Mouse (Mus musculus) midbrain, embryonic 11.5 days (tissue): Measurements from ENCODE around the gene Thap12. TPM values are rescaled to one million over a fixed set of nuclear protein-coding genes. Genes with fewer than 3 reads are reported as not detected.
A peak's percentile ranks its signal among the peaks of the same experiment; 100 is the strongest.

ENCODE experiments used
- ATAC-seq: fragments of 200-750 bp; cut with Nextera tagmentation; 2 replicates; pipeline ENCODE4 v1.8.0; 2017; ENCODE audit warnings: moderate TSS enrichment, moderate library complexity; ENCODE audit not compliant: low FRiP score
- DNase-seq: peaks from one replicate; pipeline ENCODE4 v3.0.0; 2015; ENCODE audit warnings: low spot score; ENCODE audit errors: missing footprints
- H3K27ac ChIP-seq: fragments of 300-500 bp; sonication (generic); 2 replicates; pipeline ENCODE4 v1.5.1; 2014; ENCODE audit warnings: low read depth, low read length
- H3K27me3 ChIP-seq: fragments of 300-500 bp; sonication (generic); 2 replicates; pipeline ENCODE4 v1.6.1; 2014; ENCODE audit warnings: mild to moderate bottlenecking, low read length, moderate library complexity, mixed read lengths; ENCODE audit not compliant: control insufficient read depth, insufficient read depth
- H3K36me3 ChIP-seq: fragments of 300-500 bp; sonication (generic); 2 replicates; pipeline ENCODE4 v1.6.1; 2014; ENCODE audit warnings: mild to moderate bottlenecking, low read length, moderate library complexity, mixed read lengths; ENCODE audit not compliant: control insufficient read depth, insufficient read depth
- H3K4me1 ChIP-seq: fragments of 300-500 bp; sonication (generic); 2 replicates; pipeline ENCODE4 v1.6.1; 2014; ENCODE audit warnings: low read length; ENCODE audit not compliant: control insufficient read depth, insufficient read depth
- H3K4me2 ChIP-seq: fragments of 300-500 bp; sonication (generic); 2 replicates; pipeline ENCODE4 v1.6.1; 2014; ENCODE audit warnings: mild to moderate bottlenecking, moderate library complexity
- H3K4me3 ChIP-seq: fragments of 300-500 bp; sonication (generic); 2 replicates; pipeline ENCODE4 v1.5.1; 2014; ENCODE audit warnings: low read depth, low read length
- H3K9ac ChIP-seq: fragments of 300-500 bp; sonication (generic); 2 replicates; pipeline ENCODE4 v1.6.1; 2014; ENCODE audit warnings: low read length
- H3K9me3 ChIP-seq: fragments of 300-500 bp; sonication (generic); 2 replicates; pipeline ENCODE4 v1.6.1; 2016; ENCODE audit warnings: low read length; ENCODE audit not compliant: control insufficient read depth
- WGBS: fragments of 180-500 bp; shearing (Covaris S2); extraction: QIAGEN DNeasy Blood & Tissue Kit; methylation state at CpG from one replicate; pipeline ENCODE4 v1.1.7; 2014; 5-methylcytosine and 5-hydroxymethylcytosine counted together
- polyA plus RNA-seq: library from polyadenylated mRNA; unstranded; fragments of >200 nt; fragmentation: Nextera tagmentation; extraction: Ambion mirVana; gene quantifications from 2 replicates; pipeline ENCODE4 v1.2.1, GENCODE M21; 2014

Thap12 gene
- polyA plus RNA-seq, 1 experiment from 2014 or later: 91.3 TPM

GRCm38 (mm10) chr7:98672241-98672955 lies 30.5 kb upstream of the Thap12 start:
- no peak overlapping the region for H3K27ac ChIP-seq
- 66% methylated on average over 11 of the region's 11 CpGs for WGBS
- no peaks in the 10 kb centered on the region for H3K4me1 ChIP-seq
- H3K36me3 ChIP-seq: no peaks in the 10 kb centered on the region
- H3K9me3 ChIP-seq: no peaks in the 10 kb centered on the region
- no peaks in the 10 kb centered on the region for H3K27me3 ChIP-seq
- H3K9ac ChIP-seq: no peak overlapping the region
- H3K4me2 ChIP-seq: no peak overlapping the region
- ATAC-seq: no peak
- DNase-seq: peak; percentile 78
- H3K4me3 ChIP-seq: no peak overlapping the region

GRCm38 (mm10) chr7:98674344-98674743 lies 28.6 kb upstream of the Thap12 start:
- Histone ChIP-seq H3K36me3 (no peaks in the 10 kb centered on the region), H3K4me1 (no peaks in the 10 kb centered on the region), H3K9ac (no peak overlapping the region), H3K4me2 (no peak overlapping the region), H3K4me3 (no peak overlapping the region), H3K27ac (no peak overlapping the region), H3K27me3 (no peaks in the 10 kb centered on the region), H3K9me3 (no peaks in the 10 kb centered on the region)
- ATAC-seq: no peak
- no peak for DNase-seq
- whole genome bisulfite sequencing: 70% methylated on average over 4 of the region's 4 CpGs

DNA sequence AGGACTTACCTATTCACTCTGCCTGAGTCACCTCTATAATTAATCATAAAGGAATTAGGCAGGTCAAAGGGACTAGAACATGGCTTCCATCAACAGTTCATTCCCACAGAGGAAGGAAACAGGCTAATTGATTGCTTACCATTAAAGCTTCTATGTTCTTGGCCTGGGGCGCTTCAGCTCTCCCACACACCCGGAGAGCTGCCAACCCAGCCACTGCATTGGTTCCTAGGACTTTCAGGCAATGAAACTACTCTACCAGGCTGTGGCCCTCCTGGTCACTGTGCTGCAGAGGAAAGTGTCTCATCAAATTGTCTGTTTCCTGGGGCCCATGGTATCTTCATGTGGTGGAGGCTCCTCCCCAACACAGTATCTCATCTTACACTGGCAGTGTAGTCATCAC lies 25.4 kb upstream of the Thap12 start:
- Histone ChIP-seq H3K4me2 (no peak overlapping the region), H3K36me3 (no peaks in the 10 kb centered on the region), H3K27ac (no peak overlapping the region), H3K9me3 (no peaks in the 10 kb centered on the region), H3K4me1 (no peaks in the 10 kb centered on the region), H3K4me3 (no peak overlapping the region), H3K9ac (no peak overlapping the region), H3K27me3 (no peaks in the 10 kb centered on the region)
- ATAC-seq (no peak), DNase-seq (no peak)
- WGBS: 98% methylated on average over 2 of the region's 2 CpGs

DNA sequence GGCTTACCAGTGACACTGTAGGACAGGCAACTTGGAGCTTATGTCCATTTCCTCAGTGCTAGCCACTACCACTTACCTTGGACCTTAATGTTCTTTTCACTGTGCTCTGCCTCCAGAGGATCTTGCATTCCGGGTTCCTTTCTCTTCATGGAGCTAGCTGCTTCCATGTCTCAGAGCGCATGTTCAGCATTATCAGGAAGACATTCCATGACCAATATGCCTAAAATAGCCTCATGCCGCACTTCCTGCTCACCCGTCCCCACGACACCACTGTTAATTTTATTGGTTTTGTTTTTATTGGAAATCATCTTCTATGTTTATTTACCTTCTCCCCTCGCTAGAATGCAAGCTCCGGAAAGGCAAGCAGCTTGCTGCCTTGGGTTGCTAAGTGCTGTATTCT lies 24.5 kb upstream of the Thap12 start:
- ATAC-seq (no peak), DNase-seq (peak; percentile 51)
- Histone ChIP-seq H3K4me2 (no peak overlapping the region), H3K27ac (no peak overlapping the region), H3K27me3 (no peaks in the 10 kb centered on the region), H3K36me3 (no peaks in the 10 kb centered on the region), H3K9ac (no peak overlapping the region), H3K9me3 (no peaks in the 10 kb centered on the region), H3K4me1 (no peaks in the 10 kb centered on the region), H3K4me3 (no peak overlapping the region)
- WGBS: 72% methylated on average over 7 of the region's 7 CpGs

DNA sequence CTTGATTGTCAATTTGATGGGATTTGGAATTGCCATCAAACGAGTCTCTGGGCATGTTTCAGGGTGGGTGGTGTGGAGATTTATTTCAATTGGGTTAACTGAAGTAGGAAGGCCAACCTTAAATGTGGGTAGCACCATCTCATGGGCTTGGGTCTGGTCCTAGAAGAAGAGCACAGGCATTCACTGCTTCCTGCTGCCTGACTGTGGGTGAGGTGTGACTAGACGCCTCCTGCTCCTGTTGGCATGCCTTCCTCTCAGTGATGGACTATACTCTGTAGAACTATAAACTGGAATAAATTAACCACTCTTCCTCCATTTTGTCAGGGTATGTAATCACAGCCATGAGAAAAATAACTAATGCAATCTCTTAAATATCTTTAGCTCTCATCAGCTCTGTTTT lies 22.2 kb upstream of the Thap12 start:
- no peak overlapping the region for H3K4me2 ChIP-seq
- 48% methylated on average over 2 of the region's 2 CpGs for WGBS
- H3K9ac ChIP-seq: no peak overlapping the region
- H3K4me3 ChIP-seq: no peak overlapping the region
- H3K27ac ChIP-seq: no peak overlapping the region
- H3K4me1 ChIP-seq: no peaks in the 10 kb centered on the region
- no peaks in the 10 kb centered on the region for H3K36me3 ChIP-seq
- no peaks in the 10 kb centered on the region for H3K27me3 ChIP-seq
- DNase-seq: no peak
- ATAC-seq: no peak
- H3K9me3 ChIP-seq: no peaks in the 10 kb centered on the region

DNA sequence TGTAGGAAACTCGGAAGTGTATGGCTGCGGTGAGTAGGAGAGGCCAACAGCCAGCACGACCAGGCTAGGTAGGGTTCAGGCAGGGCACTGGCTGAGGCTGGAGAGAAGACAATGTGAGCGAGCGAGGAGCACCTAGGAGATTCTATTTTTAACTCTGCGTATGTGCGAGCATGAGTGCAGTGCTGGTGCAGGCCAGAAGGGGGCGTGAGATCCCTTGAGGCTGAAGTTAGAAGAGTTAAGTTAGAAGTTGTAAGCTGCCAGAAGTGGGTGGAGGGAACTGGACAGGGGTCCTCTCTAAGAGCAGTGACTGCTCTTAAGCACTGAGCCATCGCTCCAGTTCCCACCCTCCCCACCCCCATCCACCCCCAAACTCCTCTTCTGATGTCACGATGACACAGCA lies 20.1 kb upstream of the Thap12 start:
- no peak overlapping the region for H3K4me3 ChIP-seq
- ATAC-seq (no peak), DNase-seq (peak; percentile 75)
- H3K9ac ChIP-seq: no peak overlapping the region
- H3K27me3 ChIP-seq: no peaks in the 10 kb centered on the region
- no peaks in the 10 kb centered on the region for H3K36me3 ChIP-seq
- 89% methylated on average over 10 of the region's 10 CpGs for WGBS
- H3K4me2 ChIP-seq: no peak overlapping the region
- no peaks in the 10 kb centered on the region for H3K4me1 ChIP-seq
- no peak overlapping the region for H3K27ac ChIP-seq
- H3K9me3 ChIP-seq: no peaks in the 10 kb centered on the region

- Histone ChIP-seq H3K36me3 (no peaks in the 10 kb centered on the region), H3K9ac (no peak overlapping the region), H3K27me3 (no peaks in the 10 kb centered on the region), H3K27ac (no peak overlapping the region), H3K9me3 (no peaks in the 10 kb centered on the region), H3K4me2 (no peak overlapping the region), H3K4me1 (no peaks in the 10 kb centered on the region), H3K4me3 (no peak overlapping the region)
- DNase-seq (peak; percentile 82), ATAC-seq (no peak)
- WGBS: 66% methylated on average over 13 of the region's 13 CpGs
Observed at GRCm38 (mm10) chr7:98685895-98686294, 17.0 kb upstream of the Thap12 start.

DNA sequence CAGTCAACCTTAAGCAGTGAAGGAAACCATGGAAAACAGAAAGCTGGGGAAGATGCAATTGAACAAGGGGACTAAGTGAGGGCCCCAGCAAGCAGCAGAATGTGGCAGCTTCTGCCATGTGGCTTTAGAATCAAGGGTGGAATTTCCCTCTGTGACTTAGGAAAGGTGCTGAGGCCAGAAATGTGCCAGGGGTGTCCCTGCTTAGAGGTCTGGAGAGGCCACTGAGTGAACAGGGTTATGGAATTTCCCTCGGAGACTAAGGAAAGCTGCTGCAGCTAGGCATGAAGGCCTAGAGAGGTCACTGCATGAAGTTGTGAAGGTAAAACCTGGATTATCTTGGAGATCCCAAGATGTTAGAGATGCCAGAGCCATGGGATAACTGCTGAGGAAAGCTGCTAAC lies 12.8 kb upstream of the Thap12 start:
- Histone ChIP-seq H3K36me3 (no peaks in the 10 kb centered on the region), H3K27ac (no peak overlapping the region), H3K4me3 (no peak overlapping the region), H3K4me2 (no peak overlapping the region), H3K27me3 (no peaks in the 10 kb centered on the region), H3K4me1 (no peaks in the 10 kb centered on the region), H3K9ac (no peak overlapping the region), H3K9me3 (no peaks in the 10 kb centered on the region)
- no peak for ATAC-seq
- 77% methylated on average over 1 of the region's 1 CpGs for WGBS
- DNase-seq: peak; percentile 51

DNA sequence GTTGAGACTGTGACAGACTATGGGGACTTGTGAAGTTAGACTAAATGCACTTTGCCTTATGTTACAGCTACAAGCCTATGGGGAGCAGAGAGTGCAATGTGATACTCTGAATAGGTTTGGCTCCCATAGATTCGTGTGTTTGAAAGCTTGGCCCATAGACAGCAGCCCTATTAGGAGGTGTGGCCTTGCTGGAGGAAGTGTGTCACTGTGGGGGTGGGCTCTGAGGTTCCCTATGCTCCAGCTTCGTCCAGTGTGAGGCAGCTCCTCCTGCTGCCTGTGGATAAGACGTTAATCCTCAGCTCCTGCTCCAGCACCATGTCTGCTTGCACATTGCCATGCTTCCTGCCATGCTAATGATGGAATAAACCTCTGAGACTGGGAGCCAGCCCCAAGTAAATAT lies 12.1 kb upstream of the Thap12 start:
- H3K27me3 ChIP-seq: no peaks in the 10 kb centered on the region
- 22% methylated on average over 3 of the region's 3 CpGs for WGBS
- peak; percentile 45 for DNase-seq
- no peak overlapping the region for H3K27ac ChIP-seq
- ATAC-seq: no peak
- no peak overlapping the region for H3K4me2 ChIP-seq
- H3K4me1 ChIP-seq: no peaks in the 10 kb centered on the region
- no peak overlapping the region for H3K4me3 ChIP-seq
- no peaks in the 10 kb centered on the region for H3K9me3 ChIP-seq
- no peak overlapping the region for H3K9ac ChIP-seq
- no peaks in the 10 kb centered on the region for H3K36me3 ChIP-seq
